Mouse (Mus musculus): ENCODE measurements around the gene Krt36. TPM values are rescaled to one million over a fixed set of nuclear protein-coding genes. Genes with fewer than 3 reads are reported as not detected.

Krt36 gene
- not detected in 2 replicates for polyA plus RNA-seq (2014; fragmentation: Nextera tagmentation; extraction: Ambion mirVana)

DNA sequence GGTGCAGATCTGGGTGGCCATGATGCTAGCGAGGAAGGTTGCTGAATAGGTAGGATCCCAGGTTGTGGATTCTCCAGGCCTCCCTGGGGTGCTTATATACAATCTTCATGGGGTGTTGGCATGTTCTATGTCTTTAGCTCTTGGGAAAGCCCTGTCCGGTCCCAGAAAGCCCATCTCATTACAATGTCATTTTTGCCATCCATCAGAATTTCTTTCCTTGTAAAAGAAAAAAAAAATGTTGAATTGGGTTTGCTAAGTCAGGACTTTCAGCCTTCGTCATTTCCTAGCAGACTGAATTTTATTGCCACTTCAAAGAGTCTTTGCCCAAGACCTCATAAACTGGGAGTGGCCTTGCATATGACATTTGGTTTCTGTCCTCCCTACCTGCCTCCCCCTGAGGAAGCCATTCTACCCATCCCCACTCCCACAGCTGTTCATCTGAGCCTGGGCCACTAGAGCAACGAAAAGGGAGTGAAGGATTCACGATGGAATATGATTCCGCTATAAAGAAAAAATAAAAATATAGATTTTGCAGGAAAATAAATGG lies at the start of gene Krt36:
Gene Krt36 (minus strand): TSS at position 51 of the 547 bp plus-strand sequence.
- no peak for DNase-seq (ENCODE audit: low spot score)
- 83% methylated on average over 6 of the region's 6 CpGs for WGBS
- no peaks in the 10 kb centered on the region for H3K36me3 ChIP-seq (ENCODE audit: control insufficient read depth, insufficient read depth, low read length)
- H3K9ac ChIP-seq (ENCODE audit: low read length), result no peak within 1 kb of the TSS
- H3K4me3 ChIP-seq (ENCODE audit: low read depth, low read length), result no peak within 1 kb of the TSS
- no peaks in the 10 kb centered on the region for H3K9me3 ChIP-seq (ENCODE audit: control insufficient read depth, low read length)
- no peak within 1 kb of the TSS for H3K27ac ChIP-seq (ENCODE audit: low read depth, low read length)
- H3K27me3 ChIP-seq (ENCODE audit: control insufficient read depth, insufficient read depth, low read length), result no peaks in the 10 kb centered on the region
- no peak within 1 kb of the TSS for H3K4me2 ChIP-seq (ENCODE audit: low read depth)
- H3K4me1 ChIP-seq (ENCODE audit: control insufficient read depth, insufficient read depth, low read length), result no peaks in the 10 kb centered on the region
- no peak for ATAC-seq (ENCODE audit: insufficient read depth, low FRiP score, low TSS enrichment)

DNA sequence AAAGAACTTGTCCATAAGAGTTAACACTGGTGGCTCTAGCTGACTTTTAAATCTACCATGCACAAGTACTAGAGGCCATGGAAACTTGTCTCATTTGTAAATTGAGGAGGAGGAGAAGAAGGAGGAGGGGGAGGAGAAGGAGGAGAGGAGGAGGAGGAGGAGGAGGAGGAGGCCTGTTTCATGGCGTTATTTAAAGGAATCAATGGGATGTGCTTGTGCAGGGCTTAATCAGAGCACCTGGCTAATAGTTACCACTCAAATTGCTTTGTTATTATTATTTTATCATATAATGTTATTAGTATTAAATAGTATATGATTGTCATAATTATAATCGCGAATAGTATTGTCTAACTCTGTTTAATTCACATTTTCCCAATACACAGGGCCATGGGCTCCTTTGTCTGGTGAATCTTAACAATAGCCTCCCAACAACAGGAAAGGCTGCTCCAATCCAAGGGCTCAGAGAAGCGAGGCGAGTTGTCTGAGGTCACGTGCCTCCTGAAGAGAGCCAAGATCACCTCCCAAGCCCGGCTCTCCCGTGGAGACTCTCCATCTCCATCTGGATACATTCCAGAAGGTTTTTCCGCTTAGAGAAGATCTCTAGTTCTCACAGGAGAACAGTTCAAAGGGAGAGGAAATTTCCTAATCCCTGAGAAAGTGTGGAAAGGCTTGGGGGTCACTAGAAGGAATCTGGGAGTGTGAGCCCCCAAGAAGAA lies 43.3 kb upstream of the Krt36 start, which contains the start of gene Krt19:
Gene Krt19 (minus strand): TSS at position 51 of the 716 bp plus-strand sequence.
- Histone ChIP-seq H3K4me2 (ENCODE audit: low read depth) (no peak within 1 kb of the TSS), H3K9ac (ENCODE audit: low read length) (no peak within 1 kb of the TSS), H3K4me3 (ENCODE audit: low read depth, low read length) (no peak within 1 kb of the TSS), H3K4me1 (ENCODE audit: control insufficient read depth, insufficient read depth, low read length) (no peaks in the 10 kb centered on the region; the same call in 1 of the 2 replicates), H3K9me3 (ENCODE audit: control insufficient read depth, low read length) (no peaks in the 10 kb centered on the region), H3K27me3 (ENCODE audit: control insufficient read depth, insufficient read depth, low read length) (peaks cover 23% of the 10 kb centered on the region), H3K36me3 (ENCODE audit: control insufficient read depth, insufficient read depth, low read length) (no peaks in the 10 kb centered on the region), H3K27ac (ENCODE audit: low read depth, low read length) (no peak within 1 kb of the TSS)
- DNase-seq (ENCODE audit: low spot score) (no peak), ATAC-seq (ENCODE audit: insufficient read depth, low FRiP score, low TSS enrichment) (no peak)
- 49% methylated on average over 9 of the region's 9 CpGs for WGBS

- DNase-seq (ENCODE audit: low spot score), result no peak
- Histone ChIP-seq H3K4me1 (ENCODE audit: control insufficient read depth, insufficient read depth, low read length) (no peaks in the 10 kb centered on the region; the same call in 1 of the 2 replicates), H3K27me3 (ENCODE audit: control insufficient read depth, insufficient read depth, low read length) (peaks cover 23% of the 10 kb centered on the region), H3K4me3 (ENCODE audit: low read depth, low read length) (no peak overlapping the region), H3K9ac (ENCODE audit: low read length) (no peak overlapping the region), H3K36me3 (ENCODE audit: control insufficient read depth, insufficient read depth, low read length) (no peaks in the 10 kb centered on the region), H3K27ac (ENCODE audit: low read depth, low read length) (no peak overlapping the region), H3K9me3 (ENCODE audit: control insufficient read depth, low read length) (no peaks in the 10 kb centered on the region), H3K4me2 (ENCODE audit: low read depth) (no peak overlapping the region)
- WGBS, result 52% methylated on average over 5 of the region's 5 CpGs
- no peak for ATAC-seq (ENCODE audit: insufficient read depth, low FRiP score, low TSS enrichment)
Observed at GRCm38 (mm10) chr11:100147566-100148353, 42.3 kb upstream of the Krt36 start.

- Histone ChIP-seq H3K4me1 (ENCODE audit: control insufficient read depth, insufficient read depth, low read length) (no peaks in the 10 kb centered on the region; the same call in 1 of the 2 replicates), H3K9me3 (ENCODE audit: control insufficient read depth, low read length) (no peaks in the 10 kb centered on the region), H3K9ac (ENCODE audit: low read length) (no peak overlapping the region), H3K4me3 (ENCODE audit: low read depth, low read length) (peak overlapping the region; percentile 12; the same call in 1 of the 2 replicates), H3K36me3 (ENCODE audit: control insufficient read depth, insufficient read depth, low read length) (no peaks in the 10 kb centered on the region), H3K4me2 (ENCODE audit: low read depth) (peak overlapping the region; percentile 38), H3K27ac (ENCODE audit: low read depth, low read length) (no peak overlapping the region), H3K27me3 (ENCODE audit: control insufficient read depth, insufficient read depth, low read length) (peaks cover 23% of the 10 kb centered on the region)
- ATAC-seq (ENCODE audit: insufficient read depth, low FRiP score, low TSS enrichment), result no peak
- no peak for DNase-seq (ENCODE audit: low spot score)
- 3% methylated on average over 13 of the region's 13 CpGs for WGBS
Observed at GRCm38 (mm10) chr11:100145858-100146560, 40.6 kb upstream of the Krt36 start.

- WGBS, result 2% methylated on average over 20 of the region's 20 CpGs
- no peak for DNase-seq (ENCODE audit: low spot score)
- H3K9me3 ChIP-seq (ENCODE audit: control insufficient read depth, low read length), result no peaks in the 10 kb centered on the region
Observed at GRCm38 (mm10) chr11:100145104-100145503, 39.7 kb upstream of the Krt36 start.

GRCm38 (mm10) chr11:100140966-100141365 lies 35.5 kb upstream of the Krt36 start:
- ATAC-seq (ENCODE audit: insufficient read depth, low FRiP score, low TSS enrichment) (no peak), DNase-seq (ENCODE audit: low spot score) (no peak)
- Histone ChIP-seq H3K9ac (ENCODE audit: low read length) (no peak overlapping the region), H3K27me3 (ENCODE audit: control insufficient read depth, insufficient read depth, low read length) (peaks cover 16% of the 10 kb centered on the region), H3K4me3 (ENCODE audit: low read depth, low read length) (no peak overlapping the region), H3K9me3 (ENCODE audit: control insufficient read depth, low read length) (no peaks in the 10 kb centered on the region), H3K27ac (ENCODE audit: low read depth, low read length) (no peak overlapping the region), H3K4me1 (ENCODE audit: control insufficient read depth, insufficient read depth, low read length) (peaks cover 2% of the 10 kb centered on the region; the same call in 1 of the 2 replicates), H3K36me3 (ENCODE audit: control insufficient read depth, insufficient read depth, low read length) (no peaks in the 10 kb centered on the region), H3K4me2 (ENCODE audit: low read depth) (no peak overlapping the region)
- 87% methylated on average over 21 of the region's 21 CpGs for WGBS

More at GRCm38 (mm10) chr11:100145104-100145503, 39.7 kb upstream of the Krt36 start:
- peak overlapping the region; percentile 38 for H3K4me2 ChIP-seq (ENCODE audit: low read depth)
- H3K4me3 ChIP-seq (ENCODE audit: low read depth, low read length), result peak overlapping the region; percentile 12; the same call in 1 of the 2 replicates
- H3K27me3 ChIP-seq (ENCODE audit: control insufficient read depth, insufficient read depth, low read length), result peaks cover 23% of the 10 kb centered on the region
- no peak overlapping the region for H3K9ac ChIP-seq (ENCODE audit: low read length)
- no peak for ATAC-seq (ENCODE audit: insufficient read depth, low FRiP score, low TSS enrichment)
- H3K36me3 ChIP-seq (ENCODE audit: control insufficient read depth, insufficient read depth, low read length), result no peaks in the 10 kb centered on the region
- no peak overlapping the region for H3K27ac ChIP-seq (ENCODE audit: low read depth, low read length)
- H3K4me1 ChIP-seq (ENCODE audit: control insufficient read depth, insufficient read depth, low read length), result no peaks in the 10 kb centered on the region; the same call in 1 of the 2 replicates

DNA sequence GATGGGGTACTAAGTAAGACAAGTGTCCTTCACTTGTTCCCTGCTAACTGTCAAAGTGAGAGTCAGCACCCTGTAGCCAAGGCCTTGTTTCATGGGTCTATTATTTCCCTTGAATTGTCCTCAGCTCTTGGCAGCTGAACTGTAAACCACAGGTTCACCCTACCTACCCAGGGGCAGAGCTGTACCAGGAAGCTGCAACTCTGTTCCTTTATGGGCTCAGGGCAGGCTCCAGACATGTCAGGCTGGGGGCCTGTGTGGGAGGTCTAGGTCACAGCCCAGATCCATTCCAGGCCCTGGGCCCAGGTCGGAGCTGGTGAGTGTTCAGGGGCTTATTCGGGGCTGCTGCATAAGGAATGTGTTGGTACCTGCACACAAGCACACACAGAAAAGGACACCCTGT lies 34.0 kb upstream of the Krt36 start:
- Histone ChIP-seq H3K4me1 (ENCODE audit: control insufficient read depth, insufficient read depth, low read length) (peaks cover 2% of the 10 kb centered on the region; the same call in 1 of the 2 replicates), H3K27me3 (ENCODE audit: control insufficient read depth, insufficient read depth, low read length) (peaks cover 3% of the 10 kb centered on the region; the same call in 1 of the 2 replicates), H3K9ac (ENCODE audit: low read length) (no peak overlapping the region), H3K9me3 (ENCODE audit: control insufficient read depth, low read length) (no peaks in the 10 kb centered on the region), H3K27ac (ENCODE audit: low read depth, low read length) (no peak overlapping the region), H3K36me3 (ENCODE audit: control insufficient read depth, insufficient read depth, low read length) (no peaks in the 10 kb centered on the region), H3K4me2 (ENCODE audit: low read depth) (no peak overlapping the region), H3K4me3 (ENCODE audit: low read depth, low read length) (no peak overlapping the region)
- 82% methylated on average over 2 of the region's 2 CpGs for WGBS
- DNase-seq (ENCODE audit: low spot score) (no peak), ATAC-seq (ENCODE audit: insufficient read depth, low FRiP score, low TSS enrichment) (no peak)

GRCm38 (mm10) chr11:100138809-100139208 lies 33.4 kb upstream of the Krt36 start:
- H3K36me3 ChIP-seq (ENCODE audit: control insufficient read depth, insufficient read depth, low read length), result no peaks in the 10 kb centered on the region
- no peak overlapping the region for H3K4me3 ChIP-seq (ENCODE audit: low read depth, low read length)
- 50% methylated on average over 7 of the region's 7 CpGs for WGBS
- no peak overlapping the region for H3K27ac ChIP-seq (ENCODE audit: low read depth, low read length)
- no peak overlapping the region for H3K9ac ChIP-seq (ENCODE audit: low read length)
- no peak overlapping the region for H3K4me2 ChIP-seq (ENCODE audit: low read depth)
- H3K4me1 ChIP-seq (ENCODE audit: control insufficient read depth, insufficient read depth, low read length), result peaks cover 2% of the 10 kb centered on the region; the same call in 1 of the 2 replicates
- no peaks in the 10 kb centered on the region for H3K27me3 ChIP-seq (ENCODE audit: control insufficient read depth, insufficient read depth, low read length)
- DNase-seq (ENCODE audit: low spot score), result no peak
- no peak for ATAC-seq (ENCODE audit: insufficient read depth, low FRiP score, low TSS enrichment)
- H3K9me3 ChIP-seq (ENCODE audit: control insufficient read depth, low read length), result no peaks in the 10 kb centered on the region
